Mouse (Mus musculus) cerebellum, adult 2 months (tissue): ENCODE measurements around the gene Ezr.

Experiments
- CTCF ChIP-seq: fragments of 200-500 bp; IDR thresholded peaks from 2 replicates; pipeline ENCODE4 v1.5.1; 2011; ENCODE audit warnings: low read depth, mild to moderate bottlenecking, control low read depth, low read length, moderate library complexity, borderline replicate concordance; ENCODE audit not compliant: insufficient read depth
- POLR2A ChIP-seq: fragments of 200-500 bp; IDR thresholded peaks from 2 replicates; pipeline ENCODE4 v1.6.1; 2011; ENCODE audit warnings: low read length, control low read depth, borderline replicate concordance; ENCODE audit not compliant: insufficient read depth

- TF ChIP-seq CTCF (no peak), POLR2A (no peak)
Observed at GRCm38 (mm10) chr17:6742083-6743038, 40.2 kb downstream of the Ezr start.
